Mouse (Mus musculus) limb, embryonic 13.5 days (tissue): ENCODE results near the gene Cpne5. TPM values are rescaled to one million over a fixed set of nuclear protein-coding genes. Genes with fewer than 3 reads are reported as not detected.

Experiments used
- ATAC-seq: fragments of 200-750 bp; cut with Nextera tagmentation; 2 replicates; pipeline ENCODE4 v1.8.0; 2017; ENCODE audit warnings: low read depth, moderate number of reproducible peaks, moderate TSS enrichment; ENCODE audit not compliant: low FRiP score
- H3K27ac ChIP-seq: fragments of 300-500 bp; sonication (generic); 2 replicates; pipeline ENCODE4 v1.5.1; 2015; ENCODE audit warnings: inconsistent platforms, mild to moderate bottlenecking, moderate library complexity
- H3K27me3 ChIP-seq: fragments of 300-500 bp; sonication (generic); 2 replicates; pipeline ENCODE4 v1.6.1; 2015; ENCODE audit warnings: mild to moderate bottlenecking, inconsistent platforms
- H3K36me3 ChIP-seq: fragments of 300-500 bp; sonication (generic); 2 replicates; pipeline ENCODE4 v1.6.1; 2015; ENCODE audit warnings: inconsistent platforms, mild to moderate bottlenecking, moderate library complexity
- H3K4me1 ChIP-seq: fragments of 300-500 bp; sonication (generic); 2 replicates; pipeline ENCODE4 v1.6.1; 2015; ENCODE audit warnings: inconsistent platforms
- H3K4me2 ChIP-seq: fragments of 300-500 bp; sonication (generic); replicated peaks from 2 replicates; pipeline ENCODE4 v1.6.1; 2015; ENCODE audit warnings: inconsistent platforms, mild to moderate bottlenecking, moderate library complexity
- H3K4me3 ChIP-seq: fragments of 300-500 bp; sonication (generic); 2 replicates; pipeline ENCODE4 v1.5.1; 2015; ENCODE audit warnings: moderate library complexity, mild to moderate bottlenecking, inconsistent platforms
- H3K9ac ChIP-seq: fragments of 300-500 bp; sonication (generic); 2 replicates; pipeline ENCODE4 v1.6.1; 2015; ENCODE audit warnings: mild to moderate bottlenecking, inconsistent platforms
- H3K9me3 ChIP-seq: fragments of 300-500 bp; sonication (generic); 2 replicates; pipeline ENCODE4 v1.6.1; 2016; ENCODE audit warnings: inconsistent platforms
- WGBS: fragments of 180-500 bp; shearing (Covaris S2); methylation state at CpG from one replicate; pipeline ENCODE4 v1.1.7; 2015; 5-methylcytosine and 5-hydroxymethylcytosine counted together
- polyA plus RNA-seq: library from polyadenylated mRNA; unstranded; fragments of >200 nt; fragmentation: Nextera tagmentation; extraction: Ambion mirVana; gene quantifications from 2 replicates; pipeline ENCODE4 v1.2.1, GENCODE M21; 2015

Gene Cpne5
- polyA plus RNA-seq, 1 experiment from 2014 or later, result 10.4 TPM

- H3K36me3 ChIP-seq, result no peaks in the 10 kb centered on the region
- no peak overlapping the region for H3K27ac ChIP-seq
- H3K4me1 ChIP-seq, result peaks cover 15% of the 10 kb centered on the region
- 80% methylated on average over 16 of the region's 16 CpGs for WGBS
- H3K9me3 ChIP-seq, result no peaks in the 10 kb centered on the region
- H3K4me3 ChIP-seq, result no peak overlapping the region
- no peak overlapping the region for H3K9ac ChIP-seq
- ATAC-seq, result no peak
- peaks cover 6% of the 10 kb centered on the region for H3K27me3 ChIP-seq
- no peak overlapping the region for H3K4me2 ChIP-seq
Measured at GRCm38 (mm10) chr17:29159743-29160455, 78.1 kb downstream of the Cpne5 start.

DNA sequence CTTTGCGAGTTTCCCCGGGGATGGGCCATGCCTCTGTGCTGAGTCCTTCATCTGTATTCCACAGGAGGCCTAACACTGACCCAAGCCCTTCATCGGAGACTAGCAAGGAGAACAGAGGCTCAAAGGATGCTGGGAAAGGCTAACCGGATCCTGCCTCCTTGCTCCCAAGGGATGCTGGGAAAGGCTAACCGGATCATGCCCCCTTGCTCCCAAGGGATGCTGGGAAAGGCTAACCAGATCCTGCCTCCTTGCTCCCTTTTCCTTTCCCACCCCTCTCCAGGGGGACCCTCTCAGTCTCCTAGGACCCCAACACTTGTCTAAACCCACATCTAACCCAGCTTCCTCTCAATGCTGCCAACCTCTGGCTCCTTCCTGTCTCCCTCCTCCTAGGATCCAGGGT lies 78.6 kb downstream of the Cpne5 start:
- WGBS, result 90% methylated on average over 5 of the region's 5 CpGs
- no peak overlapping the region for H3K4me2 ChIP-seq
- no peak for ATAC-seq
- no peak overlapping the region for H3K27ac ChIP-seq
- H3K27me3 ChIP-seq, result peaks cover 3% of the 10 kb centered on the region; the same call in 1 of the 2 replicates
- H3K36me3 ChIP-seq, result no peaks in the 10 kb centered on the region
- H3K4me3 ChIP-seq, result no peak overlapping the region
- H3K9ac ChIP-seq, result no peak overlapping the region
- H3K9me3 ChIP-seq, result no peaks in the 10 kb centered on the region
- H3K4me1 ChIP-seq, result peaks cover 9% of the 10 kb centered on the region; the same call in 1 of the 2 replicates

DNA sequence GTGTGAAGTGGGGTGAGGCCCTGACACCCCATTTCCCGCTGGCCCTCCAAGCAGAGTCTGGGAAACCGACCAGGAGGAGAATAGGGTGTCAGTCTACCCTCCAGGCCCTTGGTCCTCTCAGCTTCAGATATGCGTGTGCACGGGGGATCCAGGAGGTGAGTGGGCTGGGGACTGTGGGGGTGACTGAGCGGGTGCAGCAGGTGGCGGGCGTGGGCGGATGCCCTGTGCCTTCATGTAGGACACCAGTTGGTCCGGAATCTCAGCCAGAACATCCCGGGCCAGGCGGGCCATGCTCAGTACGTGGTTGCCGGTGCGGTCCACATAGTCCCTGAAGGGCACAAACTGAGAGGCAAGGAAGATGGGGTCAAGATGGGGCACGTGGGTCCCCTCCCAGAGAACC lies 79.1 kb downstream of the Cpne5 start:
- ATAC-seq, result no peak
- no peak overlapping the region for H3K4me2 ChIP-seq
- H3K9me3 ChIP-seq, result no peaks in the 10 kb centered on the region
- peaks cover 3% of the 10 kb centered on the region; the same call in 1 of the 2 replicates for H3K27me3 ChIP-seq
- H3K4me1 ChIP-seq, result peaks cover 9% of the 10 kb centered on the region; the same call in 1 of the 2 replicates
- H3K9ac ChIP-seq, result no peak overlapping the region
- H3K4me3 ChIP-seq, result no peak overlapping the region
- no peak overlapping the region for H3K27ac ChIP-seq
- 92% methylated on average over 15 of the region's 15 CpGs for WGBS
- no peaks in the 10 kb centered on the region for H3K36me3 ChIP-seq

GRCm38 (mm10) chr17:29156866-29157265 lies 81.1 kb downstream of the Cpne5 start:
- Histone ChIP-seq H3K4me3 (no peak overlapping the region), H3K27me3 (no peaks in the 10 kb centered on the region), H3K36me3 (no peaks in the 10 kb centered on the region), H3K4me1 (peaks cover 9% of the 10 kb centered on the region; the same call in 1 of the 2 replicates), H3K9me3 (no peaks in the 10 kb centered on the region), H3K4me2 (no peak overlapping the region), H3K27ac (no peak overlapping the region), H3K9ac (no peak overlapping the region)
- ATAC-seq, result no peak
- WGBS, result 89% methylated on average over 8 of the region's 8 CpGs

DNA sequence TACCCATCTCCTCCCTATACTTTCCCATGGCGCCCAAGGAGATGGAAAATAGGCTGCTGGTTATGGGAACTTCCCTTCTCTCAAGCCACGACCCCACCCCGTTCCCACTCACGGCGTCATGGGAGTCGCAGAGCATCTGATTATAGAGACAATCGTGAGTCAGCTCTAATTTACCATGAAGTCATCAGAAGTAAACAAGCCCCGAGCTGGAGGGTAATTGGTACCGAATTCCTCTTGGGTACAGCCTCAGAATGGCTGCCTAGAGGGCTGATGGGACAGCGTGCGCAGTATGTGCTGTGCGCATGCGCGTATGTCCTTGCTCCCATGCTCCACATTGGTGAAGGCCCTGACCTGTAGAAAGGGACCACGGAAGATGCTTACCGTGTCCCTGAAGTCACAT lies 81.6 kb downstream of the Cpne5 start:
- Histone ChIP-seq H3K36me3 (no peaks in the 10 kb centered on the region), H3K4me1 (peaks cover 9% of the 10 kb centered on the region; the same call in 1 of the 2 replicates), H3K9ac (no peak overlapping the region), H3K27ac (no peak overlapping the region), H3K9me3 (no peaks in the 10 kb centered on the region), H3K4me3 (no peak overlapping the region), H3K27me3 (no peaks in the 10 kb centered on the region), H3K4me2 (no peak overlapping the region)
- WGBS, result 86% methylated on average over 16 of the region's 16 CpGs
- ATAC-seq, result no peak

DNA sequence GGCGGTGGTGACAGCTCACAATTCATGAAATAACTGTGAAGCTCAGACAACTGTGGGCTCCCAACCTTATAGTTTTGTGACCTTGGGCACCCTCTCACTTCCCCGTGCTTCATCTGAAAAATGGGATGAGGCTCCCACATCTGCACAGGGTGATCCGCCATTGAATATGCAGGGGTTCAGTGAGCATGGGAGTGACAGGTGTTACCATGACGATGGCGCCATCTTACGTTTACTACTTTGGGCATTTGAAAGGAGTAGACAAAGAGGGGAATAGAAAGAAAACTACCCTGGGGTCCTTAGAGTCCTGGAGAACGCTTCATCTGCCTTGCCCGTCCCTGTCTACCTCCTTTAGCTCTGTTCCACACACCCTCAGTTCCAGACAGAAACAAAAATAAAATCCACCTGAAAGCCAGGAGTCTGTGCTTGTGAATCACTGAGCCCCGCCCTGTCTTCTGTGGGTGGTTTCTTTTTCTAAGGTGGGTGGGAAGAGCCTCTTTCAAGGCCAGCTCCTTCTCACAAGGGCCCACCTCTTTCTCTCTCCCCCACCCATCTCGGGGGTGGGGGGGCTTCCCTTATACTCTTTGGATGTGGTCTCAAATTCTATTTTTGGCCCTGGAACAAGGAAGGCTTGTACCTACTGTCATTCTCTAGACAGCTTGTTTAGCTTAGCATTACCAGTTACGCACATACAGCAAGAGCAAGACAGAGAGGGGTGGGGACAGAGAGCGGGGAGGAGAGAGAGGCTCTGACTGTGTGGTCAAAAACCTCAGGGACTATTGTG lies 82.4 kb downstream of the Cpne5 start:
- Histone ChIP-seq H3K9me3 (no peaks in the 10 kb centered on the region), H3K36me3 (no peaks in the 10 kb centered on the region), H3K4me3 (no peak overlapping the region), H3K9ac (no peak overlapping the region), H3K4me1 (peaks cover 9% of the 10 kb centered on the region; the same call in 1 of the 2 replicates), H3K27me3 (no peaks in the 10 kb centered on the region), H3K4me2 (no peak overlapping the region), H3K27ac (no peak overlapping the region)
- WGBS, result 74% methylated on average over 12 of the region's 12 CpGs
- ATAC-seq, result no peak

GRCm38 (mm10) chr17:29154247-29154646 lies 83.7 kb downstream of the Cpne5 start:
- Histone ChIP-seq H3K4me1 (peaks cover 17% of the 10 kb centered on the region), H3K27me3 (no peaks in the 10 kb centered on the region), H3K4me3 (no peak overlapping the region), H3K4me2 (no peak overlapping the region), H3K36me3 (no peaks in the 10 kb centered on the region), H3K27ac (no peak overlapping the region), H3K9me3 (no peaks in the 10 kb centered on the region), H3K9ac (no peak overlapping the region)
- no peak for ATAC-seq
- WGBS, result 84% methylated on average over 13 of the region's 13 CpGs

- Histone ChIP-seq H3K4me1 (peaks cover 17% of the 10 kb centered on the region), H3K9ac (no peak overlapping the region), H3K4me2 (no peak overlapping the region), H3K36me3 (no peaks in the 10 kb centered on the region), H3K27ac (no peak overlapping the region), H3K4me3 (no peak overlapping the region), H3K9me3 (no peaks in the 10 kb centered on the region), H3K27me3 (no peaks in the 10 kb centered on the region)
- 77% methylated on average over 5 of the region's 5 CpGs for WGBS
- no peak for ATAC-seq
Measured at GRCm38 (mm10) chr17:29152547-29152946, 85.4 kb downstream of the Cpne5 start.

DNA sequence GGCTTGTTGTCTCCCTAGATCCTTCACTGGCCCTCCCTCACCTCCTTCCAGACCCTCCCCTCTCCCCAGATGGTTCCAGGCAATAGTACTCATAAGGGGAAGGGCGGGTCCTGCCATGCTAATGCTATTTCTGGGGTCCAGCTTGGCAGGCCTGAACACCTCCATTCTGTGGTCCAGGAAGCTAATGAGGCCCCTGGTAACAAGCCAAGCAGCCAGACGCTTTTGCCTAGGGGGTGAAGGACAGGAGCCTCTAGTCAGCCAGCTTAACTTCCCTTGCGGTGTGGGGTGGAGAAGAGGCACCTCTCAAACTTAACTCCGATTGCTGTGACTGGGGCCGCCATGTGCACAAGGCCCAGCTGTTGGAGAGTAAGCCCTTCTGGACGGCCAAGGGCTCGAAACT lies 88.2 kb downstream of the Cpne5 start:
- Histone ChIP-seq H3K27ac (no peak overlapping the region), H3K4me1 (peaks cover 7% of the 10 kb centered on the region; the same call in 1 of the 2 replicates)

DNA sequence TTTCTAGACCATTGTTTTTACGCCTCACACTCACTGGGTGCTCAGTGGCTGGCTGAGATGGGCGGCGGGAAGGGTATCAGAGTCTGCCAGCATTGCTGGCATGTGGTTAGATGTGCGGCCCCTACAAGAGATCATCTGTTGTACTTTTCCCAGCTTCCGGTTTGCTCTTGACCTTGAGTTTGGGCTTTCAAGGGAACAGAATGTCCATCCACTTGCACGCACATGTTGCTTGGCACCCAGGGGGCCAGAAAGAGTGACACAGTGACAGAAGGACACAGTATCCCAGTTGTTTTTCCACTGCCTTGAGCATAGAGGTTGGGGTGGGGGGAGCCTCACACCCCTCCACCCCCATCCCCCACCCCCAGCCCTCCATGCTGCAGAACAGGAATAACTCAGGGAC lies 90.2 kb downstream of the Cpne5 start:
- Histone ChIP-seq H3K9ac (no peak overlapping the region), H3K4me3 (no peak overlapping the region), H3K36me3 (no peaks in the 10 kb centered on the region), H3K27me3 (no peaks in the 10 kb centered on the region), H3K9me3 (peaks cover 7% of the 10 kb centered on the region), H3K4me2 (no peak overlapping the region), H3K4me1 (peaks cover 7% of the 10 kb centered on the region; the same call in 1 of the 2 replicates), H3K27ac (no peak overlapping the region)
- WGBS, result 95% methylated on average over 6 of the region's 6 CpGs
- no peak for ATAC-seq

More for the DNA sequence above, 88.2 kb downstream of the Cpne5 start:
- WGBS, result 55% methylated on average over 7 of the region's 7 CpGs
- H3K4me2 ChIP-seq, result no peak overlapping the region
- H3K4me3 ChIP-seq, result no peak overlapping the region
- no peaks in the 10 kb centered on the region for H3K27me3 ChIP-seq
- H3K9ac ChIP-seq, result no peak overlapping the region
- H3K9me3 ChIP-seq, result peaks cover 7% of the 10 kb centered on the region
- no peaks in the 10 kb centered on the region for H3K36me3 ChIP-seq
- no peak for ATAC-seq

DNA sequence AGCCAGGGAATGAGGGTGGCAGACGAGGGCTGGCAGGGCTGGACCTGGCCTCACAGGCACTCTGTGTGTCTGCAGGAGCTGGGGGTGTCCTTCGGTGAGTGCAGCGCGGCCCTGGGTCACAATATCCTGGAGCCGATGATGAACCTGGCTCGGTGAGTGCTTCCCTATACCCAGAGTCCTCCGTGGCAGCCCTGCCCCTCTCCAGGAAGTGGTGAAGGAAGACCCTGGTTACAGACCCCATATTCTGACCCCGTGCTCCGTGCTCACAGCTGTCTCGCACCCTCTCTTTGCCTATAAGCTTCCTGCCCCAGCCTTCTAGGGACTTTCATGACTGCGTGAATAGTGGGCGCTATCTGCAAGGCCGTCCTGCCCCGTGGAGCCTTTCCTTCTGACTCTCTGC lies 90.7 kb downstream of the Cpne5 start:
- Histone ChIP-seq H3K27ac (no peak overlapping the region), H3K36me3 (no peaks in the 10 kb centered on the region), H3K4me2 (no peak overlapping the region), H3K4me3 (no peak overlapping the region), H3K9ac (no peak overlapping the region), H3K4me1 (peaks cover 7% of the 10 kb centered on the region; the same call in 1 of the 2 replicates), H3K27me3 (no peaks in the 10 kb centered on the region), H3K9me3 (peaks cover 7% of the 10 kb centered on the region)
- 81% methylated on average over 14 of the region's 14 CpGs for WGBS
- ATAC-seq, result no peak

- no peak overlapping the region for H3K4me3 ChIP-seq
- H3K9ac ChIP-seq, result no peak overlapping the region
- no peak overlapping the region for H3K4me2 ChIP-seq
- no peak for ATAC-seq
- no peaks in the 10 kb centered on the region for H3K36me3 ChIP-seq
- 89% methylated on average over 12 of the region's 12 CpGs for WGBS
- peaks cover 7% of the 10 kb centered on the region for H3K9me3 ChIP-seq
- H3K4me1 ChIP-seq, result peaks cover 7% of the 10 kb centered on the region; the same call in 1 of the 2 replicates
- H3K27me3 ChIP-seq, result no peaks in the 10 kb centered on the region
- H3K27ac ChIP-seq, result no peak overlapping the region
Measured at GRCm38 (mm10) chr17:29145101-29145500, 92.9 kb downstream of the Cpne5 start.
